Mouse (Mus musculus) ES-E14 (cell line): ENCODE data around the gene Fkbp4. TPM values are rescaled to one million over a fixed set of nuclear protein-coding genes. Genes with fewer than 3 reads are reported as not detected.
A peak's percentile ranks its signal among the peaks of the same experiment; 100 is the strongest.

ENCODE experiments used
- DNase-seq: peaks from one replicate; pipeline ENCODE4 v3.0.0-alpha.2; 2013; ENCODE audit warnings: low read depth, low spot score
- H3K27ac ChIP-seq: 2 replicates; pipeline ENCODE4 v1.5.1; 2012; ENCODE audit warnings: low read depth, mild to moderate bottlenecking, low read length, moderate library complexity, mixed read lengths; ENCODE audit not compliant: poor library complexity, insufficient read depth, severe bottlenecking
- H3K36me3 ChIP-seq: 2 replicates; pipeline ENCODE4 v1.6.1; 2012; ENCODE audit warnings: mild to moderate bottlenecking, low read length, moderate library complexity, mixed read lengths; ENCODE audit not compliant: control insufficient read depth, poor library complexity, insufficient read depth, severe bottlenecking
- H3K4me1 ChIP-seq, 2 experiments: fragments of 150-350 bp in 1 of 2; sonication (generic) in 1 of 2; 2 replicates each; pipeline ENCODE4 v1.6.1; 2012; ENCODE audit warnings: low read length in 2 of 2, mild to moderate bottlenecking in 1 of 2, mixed read lengths in 1 of 2; ENCODE audit not compliant: control insufficient read depth in 2 of 2, insufficient read depth in 2 of 2, poor library complexity in 1 of 2
- H3K4me3 ChIP-seq, 2 experiments: fragments of 150-350 bp in 1 of 2; sonication (generic) in 1 of 2; 2 replicates each; pipeline ENCODE4 v1.5.1; 2012; ENCODE audit warnings: low read length in 2 of 2, low read depth in 1 of 2, mild to moderate bottlenecking in 1 of 2, mixed read lengths in 1 of 2; ENCODE audit not compliant: insufficient read depth in 1 of 2, poor library complexity in 1 of 2, severe bottlenecking in 1 of 2
- H3K9ac ChIP-seq: 2 replicates; pipeline ENCODE4 v1.6.1; 2012; ENCODE audit warnings: low read depth, mild to moderate bottlenecking, low read length, mixed read lengths; ENCODE audit not compliant: poor library complexity, insufficient read depth, severe bottlenecking
- H3K9me3 ChIP-seq: fragments of 150-350 bp; sonication (generic); 2 replicates; pipeline ENCODE4 v1.6.1; 2012; ENCODE audit warnings: low read depth, mild to moderate bottlenecking, low read length; ENCODE audit not compliant: control insufficient read depth, insufficient read depth
- CHD2 ChIP-seq: IDR thresholded peaks from 2 replicates; pipeline ENCODE4 v1.6.1; 2014; ENCODE audit warnings: mild to moderate bottlenecking, low read depth, low read length, inconsistent platforms
- HCFC1 ChIP-seq: IDR thresholded peaks from 2 replicates; pipeline ENCODE4 v1.6.1; 2012; ENCODE audit warnings: low read length, inconsistent platforms, borderline replicate concordance; ENCODE audit not compliant: insufficient read depth
- MAFK ChIP-seq: IDR thresholded peaks from 2 replicates; pipeline ENCODE4 v1.6.1; 2014; ENCODE audit warnings: mild to moderate bottlenecking, low read depth, low read length, inconsistent platforms; ENCODE audit not compliant: insufficient read depth
- ZC3H11A ChIP-seq: IDR thresholded peaks from 2 replicates; pipeline ENCODE4 v1.6.1; 2012; ENCODE audit warnings: low read depth, mild to moderate bottlenecking, inconsistent platforms, low read length, borderline replicate concordance
- ZNF384 ChIP-seq: IDR thresholded peaks from 2 replicates; pipeline ENCODE4 v1.6.1; 2012; ENCODE audit warnings: low read depth, low read length, inconsistent platforms
- in situ Hi-C, 2 experiments: fragments of 600-800 bp; cut with MboI; formaldehyde crosslinking; loops; one replicate each; pipeline ENCODE4 v1.15.1; 2025; ENCODE audit warnings: low sequenced_read_pairs in 2 of 2, inconsistent platforms in 1 of 2; ENCODE audit not compliant: unreplicated experiment in 2 of 2
- total RNA-seq: library from RNA; depleted of rRNA; stranded (reverse); fragments of 300-350 nt; gene quantifications from 2 replicates; pipeline ENCODE4 v1.2.3, GENCODE M21; 2012

Fkbp4 gene
- total RNA-seq, 1 experiment = 396 TPM

DNA sequence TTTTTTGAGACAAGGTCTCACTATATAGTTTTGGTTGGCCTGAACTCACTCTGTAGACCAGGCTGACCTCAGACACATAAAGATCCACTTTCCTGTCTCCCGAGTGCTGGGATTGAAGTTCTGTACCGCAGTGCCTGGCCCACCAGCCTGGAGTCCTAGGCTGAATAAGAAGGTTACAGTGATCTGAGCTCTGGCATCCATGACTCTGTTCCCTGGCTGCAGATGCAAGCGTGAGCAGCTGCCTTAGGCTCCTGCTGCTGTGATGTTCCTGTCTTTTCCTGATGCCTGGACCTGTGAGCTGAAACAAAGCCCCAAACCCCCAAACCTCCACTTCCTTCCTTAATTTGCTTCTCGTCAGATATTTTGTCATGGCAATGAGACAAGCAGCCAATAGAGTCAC is 26.5 kb upstream of the Fkbp4 start:
- H3K9ac ChIP-seq = no peak overlapping the region
- no peaks in the 10 kb centered on the region for H3K9me3 ChIP-seq
- H3K27ac ChIP-seq = peak overlapping the region; percentile 49; the same call in 1 of the 2 replicates
- H3K4me3 ChIP-seq = no peak overlapping the region
- H3K4me1 ChIP-seq = peaks cover 14 to 20% of the 10 kb centered on the region in 2 experiments
- in situ Hi-C loops = no loop called here
- no peaks in the 10 kb centered on the region for H3K36me3 ChIP-seq
- no peak for DNase-seq
- TF ChIP-seq MAFK = no peak
- no peak for TF ChIP-seq ZC3H11A
- TF ChIP-seq CHD2 = no peak
- TF ChIP-seq HCFC1 = no peak
- TF ChIP-seq ZNF384 = no peak

GRCm38 (mm10) chr6:128461606-128462005 is 23.1 kb upstream of the Fkbp4 start:
- in situ Hi-C loops = no loop called here

DNA sequence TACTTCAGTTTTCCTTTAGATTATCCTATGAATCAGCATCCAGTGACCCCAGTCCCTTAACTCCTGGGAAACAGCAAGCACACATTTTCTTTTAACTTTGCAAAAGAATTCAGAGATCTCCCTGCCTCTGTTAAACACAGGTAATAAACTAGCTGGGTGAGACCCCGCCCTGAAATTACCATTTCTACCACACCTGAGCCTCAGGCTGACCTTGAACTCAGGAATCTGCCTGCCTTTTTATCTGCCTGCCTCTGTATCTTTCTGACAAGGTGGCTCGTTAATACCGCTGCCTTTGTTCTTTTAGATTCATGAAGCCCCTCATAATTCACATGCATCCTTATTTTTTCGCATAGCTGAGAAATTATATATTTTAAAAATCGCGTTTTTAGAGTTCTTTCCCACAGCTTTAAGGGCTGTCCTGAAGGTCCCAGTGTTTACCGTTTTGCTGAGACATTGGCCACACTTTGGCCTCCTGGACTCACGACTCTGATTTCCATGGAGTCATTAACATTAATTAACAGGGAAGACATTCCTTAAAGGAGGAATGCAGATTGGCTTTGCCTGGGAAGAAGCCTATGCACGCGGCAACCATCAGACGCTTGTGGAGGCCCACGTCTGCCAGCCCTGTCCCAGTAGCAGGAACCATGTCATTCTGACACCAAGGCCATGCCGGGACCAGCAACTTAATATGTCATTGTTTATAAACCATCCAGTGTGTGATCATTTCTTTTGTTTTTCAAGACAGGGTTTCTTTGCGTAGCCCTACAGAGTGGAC is 22.4 kb upstream of the Fkbp4 start:
- Histone ChIP-seq H3K4me3 (no peak overlapping the region), H3K4me1 (peaks cover 8 to 17% of the 10 kb centered on the region in 2 experiments), H3K27ac (peak overlapping the region; percentile 93), H3K9ac (0 out of 2 replicates have a peak overlapping the region, but pooled peaks have one; percentile 25), H3K9me3 (no peaks in the 10 kb centered on the region), H3K36me3 (no peaks in the 10 kb centered on the region; the same call in 1 of the 2 replicates)
- peak; percentile 79 for DNase-seq
- in situ Hi-C loops = no loop called here
- TF ChIP-seq ZNF384 (no peak), CHD2 (peak; percentile 60; the same call in 1 of the 2 replicates)

More at GRCm38 (mm10) chr6:128461606-128462005, 23.1 kb upstream of the Fkbp4 start:
- H3K27ac ChIP-seq = peak overlapping the region; percentile 93
- H3K4me3 ChIP-seq = no peak overlapping the region
- H3K9me3 ChIP-seq = no peaks in the 10 kb centered on the region
- TF ChIP-seq HCFC1 (no peak), MAFK (no peak), ZNF384 (no peak), ZC3H11A (no peak), CHD2 (no peak)
- H3K4me1 ChIP-seq = peaks cover 10 to 18% of the 10 kb centered on the region in 2 experiments
- DNase-seq = no peak
- no peaks in the 10 kb centered on the region; the same call in 1 of the 2 replicates for H3K36me3 ChIP-seq
- H3K9ac ChIP-seq = no peak overlapping the region

DNA sequence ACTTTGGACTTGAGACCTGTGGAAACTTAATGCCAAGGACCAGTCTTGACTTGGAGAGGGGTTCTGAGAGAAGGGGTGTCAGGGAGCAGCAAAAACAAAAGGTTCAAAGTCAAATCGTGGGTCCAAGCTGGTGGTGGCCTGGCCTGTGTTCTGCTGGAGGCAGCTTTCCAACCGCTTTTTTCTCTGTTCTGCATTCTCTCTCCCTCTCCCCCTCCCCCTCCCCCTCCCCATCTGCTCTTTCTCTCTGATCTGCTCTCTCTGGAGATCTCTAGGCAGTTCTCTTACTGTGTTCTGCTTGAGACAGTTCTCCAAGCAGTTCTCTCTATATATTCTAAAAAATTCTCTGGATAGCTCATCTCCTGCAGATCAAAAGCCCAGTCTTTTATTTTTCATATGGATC is 21.8 kb upstream of the Fkbp4 start:
- peak overlapping the region; percentile 93 for H3K27ac ChIP-seq
- TF ChIP-seq HCFC1 (no peak), CHD2 (no peak)
- no peaks in the 10 kb centered on the region for H3K9me3 ChIP-seq
- peaks cover 7 to 14% of the 10 kb centered on the region in 2 experiments for H3K4me1 ChIP-seq
- H3K36me3 ChIP-seq = no peaks in the 10 kb centered on the region; the same call in 1 of the 2 replicates
- DNase-seq = no peak
- H3K9ac ChIP-seq = peak overlapping the region; percentile 40; the same call in 1 of the 2 replicates
- H3K4me3 ChIP-seq = no peak overlapping the region
- in situ Hi-C loops = no loop called here

DNA sequence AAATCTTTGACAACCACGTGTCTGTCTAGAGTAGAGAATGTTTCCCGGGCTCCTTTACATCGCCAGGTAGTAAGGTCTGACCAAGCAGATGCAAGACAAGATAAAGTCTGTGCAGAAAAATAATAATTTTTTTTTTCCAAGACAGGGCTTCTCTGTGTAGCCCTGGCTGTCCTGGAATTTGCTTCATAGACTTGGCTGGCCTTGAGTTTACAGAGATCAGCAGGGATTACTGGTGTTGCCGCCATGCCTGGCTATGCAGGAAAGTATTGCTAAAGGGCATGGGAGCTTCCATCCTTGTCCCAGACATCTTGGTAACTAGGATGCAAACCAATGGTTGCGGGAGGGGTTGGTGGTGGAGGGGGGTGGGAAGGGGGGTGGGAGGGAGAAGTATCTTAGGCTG is 18.7 kb upstream of the Fkbp4 start:
- H3K27ac ChIP-seq = peak overlapping the region; percentile 23; the same call in 1 of the 2 replicates
- no peak for DNase-seq
- no peak overlapping the region for H3K4me3 ChIP-seq
- no peak overlapping the region for H3K9ac ChIP-seq
- in situ Hi-C loops = no loop called here
- TF ChIP-seq CHD2 (no peak), MAFK (no peak), ZNF384 (no peak), HCFC1 (no peak), ZC3H11A (no peak)
- no peaks in the 10 kb centered on the region; the same call in 1 of the 2 replicates for H3K36me3 ChIP-seq
- H3K4me1 ChIP-seq = peaks cover 5 to 15% of the 10 kb centered on the region in 2 experiments
- H3K9me3 ChIP-seq = no peaks in the 10 kb centered on the region
